Mouse (Mus musculus): Measurements from ENCODE around the gene 4930451I11Rik. TPM values are rescaled to one million over a fixed set of nuclear protein-coding genes. Genes with fewer than 3 reads are reported as not detected.
A peak's percentile ranks its signal among the peaks of the same experiment; 100 is the strongest.

4930451I11Rik gene
- polyA plus RNA-seq, 2 experiments, result not detected

DNA sequence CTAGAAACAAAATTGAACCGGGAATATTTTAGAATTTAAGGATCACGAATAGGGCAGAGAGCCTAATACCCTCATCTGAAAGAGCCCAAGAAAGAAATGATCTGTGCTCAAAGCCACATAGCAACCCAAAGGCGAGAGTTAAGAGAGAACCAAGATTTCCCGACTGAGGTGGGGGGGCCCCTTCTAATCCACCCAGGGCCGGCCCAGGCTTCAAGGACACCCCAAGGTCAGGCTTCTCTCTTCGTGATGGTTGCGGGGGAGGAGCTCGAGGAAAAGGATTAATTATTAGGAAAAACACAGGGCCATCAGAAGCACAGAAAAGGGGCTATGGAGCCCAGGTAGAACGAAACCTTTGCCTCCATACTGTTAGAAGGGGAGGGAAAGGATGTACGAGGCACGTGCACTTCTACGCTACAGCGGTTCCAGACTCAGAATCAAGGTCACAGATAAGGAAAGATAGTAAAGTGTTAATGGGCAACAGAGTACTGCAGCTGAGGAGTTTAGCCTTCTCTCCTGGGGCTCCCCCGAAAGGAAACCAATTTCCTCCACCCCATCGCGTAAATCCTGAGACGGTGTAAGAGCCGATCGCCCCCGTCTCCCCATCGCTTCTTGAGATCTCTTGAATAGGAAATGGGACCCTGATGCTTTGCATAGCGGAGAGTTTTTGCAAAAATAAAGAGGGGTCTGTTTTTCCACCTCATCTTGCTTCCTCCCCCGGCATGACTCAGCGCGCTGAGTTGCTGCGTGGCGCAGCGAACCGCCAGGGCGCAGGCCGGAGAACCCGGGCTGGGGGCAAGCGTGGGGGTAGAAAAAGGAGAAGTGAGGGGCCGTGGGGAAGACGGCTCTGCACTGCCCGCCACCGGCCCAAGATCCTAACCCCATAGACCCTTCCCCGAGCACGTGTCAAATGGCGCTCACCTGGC lies 33.1 kb downstream of the 4930451I11Rik start:
- under 1% methylated on average over 40 of the region's 40 CpGs for WGBS
- Histone ChIP-seq H3K36me3 (ENCODE audit: control insufficient read depth, insufficient read depth, low read length) (peaks cover 50% of the 10 kb centered on the region), H3K9ac (ENCODE audit: low read depth, low read length, severe bottlenecking) (peak overlapping the region; percentile 74), H3K27me3 (ENCODE audit: control insufficient read depth, insufficient read depth, low read length) (no peaks in the 10 kb centered on the region), H3K4me3 (replicated peaks; ENCODE audit: low read length) (peak overlapping the region; percentile 90), H3K27ac (replicated peaks; ENCODE audit: low read depth, low read length) (peak overlapping the region; percentile 87), H3K4me2 (replicated peaks; ENCODE audit: low read depth, low read length, severe bottlenecking) (peak overlapping the region; percentile 85), H3K4me1 (ENCODE audit: control insufficient read depth, insufficient read depth, low read length) (peaks cover 23% of the 10 kb centered on the region), H3K9me3 (ENCODE audit: control insufficient read depth, low read length) (no peaks in the 10 kb centered on the region)
- no peak for TF ChIP-seq POLR2A (IDR thresholded peaks at IDR 0.05; ENCODE audit: borderline replicate concordance, extremely low read depth, insufficient read depth, insufficient read length)
- DNase-seq (ENCODE audit: low spot score) (no peak), ATAC-seq (ENCODE audit: low FRiP score, low read depth) (no peak; the same call in 1 of the 2 replicates)

DNA sequence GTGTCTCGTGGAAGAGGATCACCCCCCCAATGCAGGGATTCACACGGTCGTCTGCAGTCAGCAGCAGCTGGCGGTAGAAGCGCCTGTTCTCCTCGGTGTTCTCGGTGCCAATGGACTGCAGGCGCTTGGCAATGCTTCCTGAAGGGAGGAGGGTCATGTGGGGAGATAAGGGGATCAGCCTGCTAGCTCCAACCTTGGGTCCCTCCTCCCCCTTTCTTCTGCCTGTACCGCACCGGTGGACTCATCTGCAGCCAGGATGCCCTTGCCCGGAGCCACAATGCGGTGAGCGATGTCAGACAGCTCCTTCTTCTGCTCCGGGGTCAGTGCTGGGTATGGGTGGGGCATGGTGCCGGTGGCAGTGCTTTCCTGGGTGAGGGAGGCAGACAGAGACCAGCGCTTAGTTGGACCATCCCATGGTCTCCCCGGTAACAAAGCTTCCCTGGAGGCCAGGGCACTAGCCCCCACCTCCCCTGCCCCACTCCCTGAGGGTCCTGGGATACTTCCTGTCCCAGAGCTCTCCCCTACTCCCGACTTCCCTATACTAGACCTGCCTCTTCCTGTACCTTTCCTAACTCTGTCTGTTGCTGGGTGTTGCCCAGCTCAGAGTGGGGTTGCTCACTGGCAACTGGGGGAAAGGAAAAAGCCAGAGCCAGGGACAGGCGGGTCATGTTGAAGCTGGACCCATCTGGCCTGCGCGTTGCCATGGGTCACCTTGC lies 33.9 kb downstream of the 4930451I11Rik start, which contains the start of gene Fam57b:
Gene Fam57b (plus strand): TSS at position 258 of the 716 bp plus-strand sequence.
- no peak for ATAC-seq (ENCODE audit: low FRiP score, low read depth)
- peak within 1 kb of the TSS; percentile 74 for H3K9ac ChIP-seq (ENCODE audit: low read depth, low read length, severe bottlenecking)
- peak within 1 kb of the TSS; percentile 90 for H3K4me3 ChIP-seq (replicated peaks; ENCODE audit: low read length)
- TF ChIP-seq POLR2A (IDR thresholded peaks at IDR 0.05; ENCODE audit: borderline replicate concordance, extremely low read depth, insufficient read depth, insufficient read length), result no peak
- peaks cover 46% of the 10 kb centered on the region for H3K36me3 ChIP-seq (ENCODE audit: control insufficient read depth, insufficient read depth, low read length)
- no peaks in the 10 kb centered on the region for H3K9me3 ChIP-seq (ENCODE audit: control insufficient read depth, low read length)
- DNase-seq (ENCODE audit: low spot score), result no peak
- peak within 1 kb of the TSS; percentile 87 for H3K27ac ChIP-seq (replicated peaks; ENCODE audit: low read depth, low read length)
- no peaks in the 10 kb centered on the region for H3K27me3 ChIP-seq (ENCODE audit: control insufficient read depth, insufficient read depth, low read length)
- WGBS, result 34% methylated on average over 21 of the region's 21 CpGs
- peak within 1 kb of the TSS; percentile 85 for H3K4me2 ChIP-seq (replicated peaks; ENCODE audit: low read depth, low read length, severe bottlenecking)
- peaks cover 29% of the 10 kb centered on the region for H3K4me1 ChIP-seq (ENCODE audit: control insufficient read depth, insufficient read depth, low read length)

DNA sequence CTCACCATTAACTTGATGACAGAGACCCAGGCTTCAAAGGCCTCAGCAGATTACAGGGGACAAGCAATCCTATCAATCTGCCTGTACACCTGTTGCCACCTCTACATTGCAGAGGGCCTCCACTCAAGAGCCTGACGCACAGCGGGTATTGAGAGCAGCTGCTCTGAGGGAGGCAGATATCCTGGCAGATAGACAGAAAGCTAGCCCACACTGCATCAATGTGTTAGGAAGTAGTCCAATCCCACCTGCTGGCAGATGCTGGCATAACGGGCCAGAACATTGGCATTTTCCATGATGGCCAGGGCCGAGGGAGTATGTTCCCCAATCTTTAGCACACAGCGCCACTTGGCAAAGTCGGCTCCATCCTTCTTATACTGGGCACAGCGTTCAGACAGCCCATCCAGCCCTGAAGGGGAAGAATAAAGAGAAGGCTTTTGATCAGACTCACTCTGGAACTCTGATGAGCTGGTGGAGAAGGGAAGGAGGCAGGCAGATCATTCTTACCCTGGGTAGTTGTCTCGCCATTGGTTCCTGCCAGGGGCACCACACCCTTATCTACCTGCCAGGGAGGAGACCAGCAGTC lies 35.0 kb downstream of the 4930451I11Rik start:
- H3K4me2 ChIP-seq (replicated peaks; ENCODE audit: low read depth, low read length, severe bottlenecking), result no peak overlapping the region
- peaks cover 29% of the 10 kb centered on the region for H3K4me1 ChIP-seq (ENCODE audit: control insufficient read depth, insufficient read depth, low read length)
- DNase-seq (ENCODE audit: low spot score) (no peak), ATAC-seq (ENCODE audit: low FRiP score, low read depth) (no peak)
- no peak overlapping the region for H3K27ac ChIP-seq (replicated peaks; ENCODE audit: low read depth, low read length)
- H3K9ac ChIP-seq (ENCODE audit: low read depth, low read length, severe bottlenecking), result no peak overlapping the region; the same call in 1 of the 2 replicates
- WGBS, result 64% methylated on average over 8 of the region's 8 CpGs
- TF ChIP-seq POLR2A (IDR thresholded peaks at IDR 0.05; ENCODE audit: borderline replicate concordance, extremely low read depth, insufficient read depth, insufficient read length), result no peak
- no peaks in the 10 kb centered on the region for H3K9me3 ChIP-seq (ENCODE audit: control insufficient read depth, low read length)
- H3K27me3 ChIP-seq (ENCODE audit: control insufficient read depth, insufficient read depth, low read length), result no peaks in the 10 kb centered on the region
- peak overlapping the region; percentile 90; the same call in 1 of the 2 replicates for H3K4me3 ChIP-seq (replicated peaks; ENCODE audit: low read length)
- H3K36me3 ChIP-seq (ENCODE audit: control insufficient read depth, insufficient read depth, low read length), result peaks cover 43% of the 10 kb centered on the region

DNA sequence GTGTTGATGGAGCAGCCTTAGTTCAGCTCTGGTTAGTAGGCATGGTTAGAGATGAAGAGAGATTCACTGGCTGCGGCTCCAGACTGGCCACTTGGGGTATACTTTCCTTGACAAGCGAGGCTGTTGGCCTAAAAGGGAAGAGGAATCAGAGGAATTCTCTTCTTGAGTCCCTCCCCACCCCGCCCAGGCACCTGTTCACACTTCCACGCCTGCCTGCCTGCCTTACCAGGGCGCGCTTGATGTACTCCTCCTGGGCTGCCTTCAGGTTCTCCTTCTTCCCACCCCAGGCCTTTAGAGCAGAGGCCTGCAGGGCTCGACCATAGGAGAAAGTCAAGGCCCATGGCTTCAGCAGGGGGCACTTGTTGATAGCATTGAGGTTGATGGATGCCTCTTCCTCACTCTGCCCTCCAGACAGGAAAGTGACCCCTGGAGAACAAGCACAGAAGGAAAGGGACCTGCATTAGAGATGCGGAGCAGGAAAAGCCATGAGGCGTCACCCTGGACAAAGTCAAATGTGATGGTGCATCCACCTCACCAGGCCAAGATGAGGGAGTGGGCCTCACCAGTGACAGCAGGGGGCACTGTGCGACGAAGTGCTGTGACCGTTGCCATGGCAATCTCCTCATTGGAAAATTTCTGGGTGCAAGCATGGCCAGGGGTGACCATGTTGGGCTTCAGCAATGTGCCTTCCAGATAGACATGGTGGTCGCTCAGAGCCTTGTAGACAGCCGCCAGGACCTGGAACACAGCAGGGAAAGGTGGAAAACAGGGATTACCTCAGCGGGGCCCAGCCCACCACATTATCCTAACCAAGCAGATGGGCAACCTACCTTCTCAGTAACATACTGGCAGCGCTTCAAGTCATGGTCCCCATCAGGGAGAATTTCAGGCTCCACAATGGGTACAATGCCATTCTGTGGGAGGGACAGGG lies 35.8 kb downstream of the 4930451I11Rik start:
- ATAC-seq (ENCODE audit: low FRiP score, low read depth) (no peak), DNase-seq (ENCODE audit: low spot score) (no peak)
- H3K4me2 ChIP-seq (replicated peaks; ENCODE audit: low read depth, low read length, severe bottlenecking), result no peak overlapping the region
- no peak overlapping the region for H3K27ac ChIP-seq (replicated peaks; ENCODE audit: low read depth, low read length)
- H3K9me3 ChIP-seq (ENCODE audit: control insufficient read depth, low read length), result no peaks in the 10 kb centered on the region
- no peaks in the 10 kb centered on the region for H3K27me3 ChIP-seq (ENCODE audit: control insufficient read depth, insufficient read depth, low read length)
- peaks cover 31% of the 10 kb centered on the region for H3K4me1 ChIP-seq (ENCODE audit: control insufficient read depth, insufficient read depth, low read length)
- H3K36me3 ChIP-seq (ENCODE audit: control insufficient read depth, insufficient read depth, low read length), result peaks cover 40% of the 10 kb centered on the region
- H3K4me3 ChIP-seq (replicated peaks; ENCODE audit: low read length), result no peak overlapping the region
- H3K9ac ChIP-seq (ENCODE audit: low read depth, low read length, severe bottlenecking), result no peak overlapping the region
- WGBS, result 85% methylated on average over 14 of the region's 16 CpGs
- no peak for TF ChIP-seq POLR2A (IDR thresholded peaks at IDR 0.05; ENCODE audit: borderline replicate concordance, extremely low read depth, insufficient read depth, insufficient read length)

Measured in limb, embryonic 14.5 days (tissue).